Mouse (Mus musculus) lung, embryonic 16.5 days (tissue): ENCODE data around the gene Noxo1. TPM values are rescaled to one million over a fixed set of nuclear protein-coding genes. Genes with fewer than 3 reads are reported as not detected.

Experiments used
- ATAC-seq: fragments of 200-750 bp; cut with Nextera tagmentation; 2 replicates; pipeline ENCODE4 v1.8.0; 2017; ENCODE audit warnings: low read depth, mild to moderate bottlenecking, moderate library complexity
- H3K27ac ChIP-seq: fragments of 300-500 bp; sonication (generic); 2 replicates; pipeline ENCODE4 v1.5.1; 2014; ENCODE audit warnings: mild to moderate bottlenecking, control low read depth, low read length
- H3K27me3 ChIP-seq: fragments of 300-500 bp; sonication (generic); 2 replicates; pipeline ENCODE4 v1.6.1; 2014; ENCODE audit warnings: low read depth, low read length, mixed read lengths; ENCODE audit not compliant: control insufficient read depth, insufficient read depth
- H3K36me3 ChIP-seq: fragments of 300-500 bp; sonication (generic); 2 replicates; pipeline ENCODE4 v1.6.1; 2014; ENCODE audit warnings: low read length; ENCODE audit not compliant: control insufficient read depth, insufficient read depth
- H3K4me1 ChIP-seq: fragments of 300-500 bp; sonication (generic); replicated peaks from 2 replicates; pipeline ENCODE4 v1.6.1; 2014; ENCODE audit warnings: low read length, mixed read lengths; ENCODE audit not compliant: control insufficient read depth, insufficient read depth
- H3K4me2 ChIP-seq: fragments of 300-500 bp; sonication (generic); 2 replicates; pipeline ENCODE4 v1.6.1; 2014; ENCODE audit warnings: low read depth, low read length, control low read depth
- H3K4me3 ChIP-seq: fragments of 300-500 bp; sonication (generic); 2 replicates; pipeline ENCODE4 v1.5.1; 2014; ENCODE audit warnings: mild to moderate bottlenecking, low read length, control low read depth
- H3K9ac ChIP-seq: fragments of 300-500 bp; sonication (generic); 2 replicates; pipeline ENCODE4 v1.6.1; 2014; ENCODE audit warnings: low read length, control low read depth
- H3K9me3 ChIP-seq: fragments of 300-500 bp; sonication (generic); 2 replicates; pipeline ENCODE4 v1.6.1; 2016; ENCODE audit warnings: low read length; ENCODE audit not compliant: control insufficient read depth
- WGBS: fragments of 180-500 bp; shearing (Covaris S2); extraction: QIAGEN DNeasy Blood & Tissue Kit; methylation state at CpG from one replicate; pipeline ENCODE4 v1.1.7; 2014; 5-methylcytosine and 5-hydroxymethylcytosine counted together
- polyA plus RNA-seq: library from polyadenylated mRNA; unstranded; fragments of >200 nt; fragmentation: Nextera tagmentation; extraction: Ambion mirVana; gene quantifications from 2 replicates; pipeline ENCODE4 v1.2.1, GENCODE M21; 2015

Noxo1 gene
- polyA plus RNA-seq, 1 experiment from 2014 or later = 4.2 TPM

DNA sequence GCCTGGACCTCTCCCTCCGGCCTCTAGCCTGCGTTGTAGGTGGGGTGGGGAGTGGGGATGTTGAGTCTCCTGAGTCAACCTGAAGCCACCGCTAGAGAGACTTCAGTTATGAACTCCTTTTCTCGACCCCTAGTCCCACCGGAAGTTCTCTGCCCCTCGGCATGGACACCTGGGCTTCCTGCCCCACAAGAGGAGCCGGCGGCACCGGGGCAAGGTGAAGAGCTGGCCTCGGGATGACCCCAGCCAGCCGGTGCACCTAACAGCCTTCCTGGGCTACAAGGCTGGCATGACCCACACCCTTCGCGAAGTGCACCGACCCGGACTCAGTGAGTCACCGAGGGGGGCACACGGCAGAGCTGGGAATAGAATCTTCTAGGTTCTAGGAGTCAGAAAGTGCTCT, 32.1 kb downstream of the Noxo1 start:
- WGBS = 60% methylated on average over 17 of the region's 17 CpGs

DNA sequence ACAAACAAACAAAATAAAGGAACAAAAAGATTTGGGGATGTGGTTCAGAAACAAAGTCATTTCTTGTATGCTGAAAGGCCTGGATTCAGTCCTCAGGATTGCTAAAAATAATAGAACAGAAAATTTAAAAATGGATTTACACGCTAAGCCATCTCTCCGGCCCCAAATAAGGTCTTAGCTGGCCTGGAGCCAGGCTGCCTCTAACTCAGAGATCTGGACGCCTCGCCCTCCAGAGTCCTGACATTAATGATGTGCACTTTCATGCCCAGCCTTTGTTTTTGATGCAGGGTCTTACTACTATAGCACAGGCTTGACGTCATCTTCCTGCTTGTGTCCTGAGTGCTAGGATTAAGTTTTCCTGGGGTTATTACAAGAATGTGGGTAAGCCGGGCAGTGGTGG, 33.0 kb downstream of the Noxo1 start:
- Histone ChIP-seq H3K9ac (no peak overlapping the region), H3K27me3 (no peaks in the 10 kb centered on the region), H3K4me3 (no peak overlapping the region), H3K36me3 (no peaks in the 10 kb centered on the region), H3K4me1 (0 out of 2 replicates have a peak, but pooled peaks cover 2% of the 10 kb centered on the region), H3K9me3 (no peaks in the 10 kb centered on the region), H3K4me2 (no peak overlapping the region), H3K27ac (no peak overlapping the region)
- 42% methylated on average over 6 of the region's 6 CpGs for WGBS
- ATAC-seq = no peak

More for the DNA sequence above, 32.1 kb downstream of the Noxo1 start:
- Histone ChIP-seq H3K9ac (no peak overlapping the region), H3K4me3 (no peak overlapping the region), H3K27me3 (no peaks in the 10 kb centered on the region), H3K4me2 (no peak overlapping the region), H3K4me1 (peaks cover 5% of the 10 kb centered on the region), H3K27ac (no peak overlapping the region), H3K9me3 (no peaks in the 10 kb centered on the region), H3K36me3 (no peaks in the 10 kb centered on the region)
- no peak for ATAC-seq

- ATAC-seq = no peak
- no peaks in the 10 kb centered on the region for H3K36me3 ChIP-seq
- H3K27ac ChIP-seq = no peak overlapping the region
- peaks cover under 1% of the 10 kb centered on the region for H3K4me1 ChIP-seq
- 75% methylated on average over 14 of the region's 14 CpGs for WGBS
- no peak overlapping the region for H3K4me2 ChIP-seq
- H3K4me3 ChIP-seq = no peak overlapping the region
- no peaks in the 10 kb centered on the region for H3K27me3 ChIP-seq
- H3K9me3 ChIP-seq = no peaks in the 10 kb centered on the region
- H3K9ac ChIP-seq = no peak overlapping the region
These were observed 34.8 kb downstream of the Noxo1 start for GRCm38 (mm10) chr17:24730787-24731186.

GRCm38 (mm10) chr17:24732233-24732935, 36.4 kb downstream of the Noxo1 start:
- Histone ChIP-seq H3K36me3 (no peaks in the 10 kb centered on the region), H3K9me3 (no peaks in the 10 kb centered on the region), H3K4me3 (no peak overlapping the region), H3K27ac (no peak overlapping the region), H3K4me2 (no peak overlapping the region), H3K9ac (no peak overlapping the region; the same call in 1 of the 2 replicates), H3K27me3 (no peaks in the 10 kb centered on the region), H3K4me1 (peaks cover 8% of the 10 kb centered on the region)
- WGBS = 78% methylated on average over 12 of the region's 12 CpGs
- no peak for ATAC-seq

DNA sequence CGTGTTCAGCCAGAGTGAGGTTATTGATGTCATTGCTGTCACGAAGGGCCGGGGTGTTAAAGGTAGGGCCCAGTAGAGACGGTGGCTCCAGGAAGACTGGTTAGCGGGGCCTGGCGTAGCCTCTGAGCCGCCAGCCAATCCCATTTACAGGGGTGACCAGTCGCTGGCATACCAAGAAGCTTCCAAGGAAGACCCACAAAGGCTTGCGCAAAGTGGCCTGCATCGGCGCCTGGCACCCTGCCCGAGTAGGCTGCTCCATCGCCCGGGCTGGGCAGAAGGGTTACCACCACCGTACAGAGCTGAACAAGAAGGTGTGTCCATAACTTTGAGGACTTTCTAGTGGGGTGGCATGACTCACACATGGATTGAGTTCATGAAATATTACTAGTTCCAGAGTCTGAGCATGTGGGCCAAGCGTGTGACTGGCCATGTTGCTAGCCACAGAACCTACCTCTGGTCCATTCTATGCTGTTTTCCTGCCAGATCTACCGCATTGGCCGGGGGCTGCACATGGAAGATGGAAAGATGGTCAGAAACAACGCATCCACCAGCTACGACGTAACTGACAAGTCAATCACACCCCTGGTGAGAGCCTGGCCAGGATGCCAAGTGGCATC, 37.5 kb downstream of the Noxo1 start:
- H3K4me2 ChIP-seq = no peak overlapping the region
- no peaks in the 10 kb centered on the region for H3K36me3 ChIP-seq
- no peaks in the 10 kb centered on the region for H3K27me3 ChIP-seq
- ATAC-seq = no peak
- 0 out of 2 replicates have a peak overlapping the region, but pooled peaks have one; percentile 23 for H3K9ac ChIP-seq
- H3K4me1 ChIP-seq = peaks cover 11% of the 10 kb centered on the region
- H3K9me3 ChIP-seq = no peaks in the 10 kb centered on the region
- H3K27ac ChIP-seq = no peak overlapping the region
- 85% methylated on average over 21 of the region's 21 CpGs for WGBS
- no peak overlapping the region for H3K4me3 ChIP-seq

- Histone ChIP-seq H3K9ac (no peak overlapping the region), H3K27me3 (no peaks in the 10 kb centered on the region), H3K4me3 (no peak overlapping the region), H3K36me3 (no peaks in the 10 kb centered on the region), H3K4me2 (no peak overlapping the region), H3K9me3 (no peaks in the 10 kb centered on the region), H3K4me1 (peaks cover 11% of the 10 kb centered on the region), H3K27ac (no peak overlapping the region)
- WGBS = 79% methylated on average over 1 of the region's 1 CpGs
- ATAC-seq = no peak
These were observed 38.5 kb downstream of the Noxo1 start for GRCm38 (mm10) chr17:24734513-24734912.

GRCm38 (mm10) chr17:24735446-24735845, 39.4 kb downstream of the Noxo1 start:
- H3K4me3 ChIP-seq = no peak overlapping the region
- H3K9me3 ChIP-seq = no peaks in the 10 kb centered on the region
- H3K27ac ChIP-seq = no peak overlapping the region; the same call in 1 of the 2 replicates
- H3K9ac ChIP-seq = no peak overlapping the region
- no peak for ATAC-seq
- peaks cover 4% of the 10 kb centered on the region for H3K36me3 ChIP-seq
- H3K4me2 ChIP-seq = no peak overlapping the region
- H3K4me1 ChIP-seq = peaks cover 11% of the 10 kb centered on the region
- WGBS = 81% methylated on average over 7 of the region's 7 CpGs
- H3K27me3 ChIP-seq = no peaks in the 10 kb centered on the region

GRCm38 (mm10) chr17:24736330-24737051, 40.5 kb downstream of the Noxo1 start, which contains the start of gene Msrb1:
Msrb1 (plus strand) TSS chr17:24736642.
- Histone ChIP-seq H3K36me3 (peaks cover 4% of the 10 kb centered on the region), H3K27me3 (no peaks in the 10 kb centered on the region), H3K9me3 (no peaks in the 10 kb centered on the region), H3K4me3 (peak within 1 kb of the TSS; percentile 67), H3K27ac (peak within 1 kb of the TSS; percentile 62; the same call in 1 of the 2 replicates), H3K4me2 (peak within 1 kb of the TSS; percentile 76), H3K9ac (peak within 1 kb of the TSS; percentile 74), H3K4me1 (peaks cover 11% of the 10 kb centered on the region)
- peak; percentile 99 for ATAC-seq
- 1% methylated on average over 29 of the region's 29 CpGs for WGBS
